8 mouse cellular contexts compared by ENCODE assay signal in the genomic region with DNA sequence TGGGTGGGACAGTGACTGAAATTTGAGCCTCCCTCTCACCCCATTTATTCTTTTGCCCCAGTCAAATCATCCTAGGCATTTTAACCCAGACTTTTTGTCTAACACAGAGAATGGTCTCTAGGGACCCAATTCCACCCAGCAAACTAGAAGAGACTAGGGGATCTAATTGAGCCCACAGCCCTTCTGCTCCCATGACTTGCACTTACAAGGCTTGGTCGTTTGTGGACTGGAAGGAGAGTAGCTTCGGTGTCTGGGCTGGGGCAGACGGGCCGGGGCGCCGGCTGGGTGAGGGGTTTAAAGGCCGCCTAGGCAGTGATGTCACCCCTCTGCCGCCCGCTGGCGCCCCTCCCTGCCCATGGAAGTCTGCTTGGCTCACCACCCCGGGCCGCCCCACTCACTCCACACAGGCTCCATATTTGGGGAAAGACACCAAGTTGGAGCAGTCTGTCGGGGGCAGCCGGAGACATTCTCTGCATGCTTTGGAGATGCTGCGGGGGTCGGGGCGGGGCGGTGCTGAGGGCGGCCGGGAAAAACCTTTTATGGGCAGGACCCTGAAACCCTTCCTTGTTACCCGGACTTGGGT. TPM values are rescaled to one million over a fixed set of nuclear protein-coding genes. Genes with fewer than 3 reads are reported as not detected.
A peak's percentile ranks its signal among the peaks of the same experiment; 100 is the strongest.
DNase-seq lines count a peak whose midpoint lies in the region; ATAC-seq and TF ChIP-seq lines count a peak whose summit lies in the region.

A gene (minus strand): TSS at position 431 of the 583 bp plus-strand sequence.

- peak within 1 kb of the TSS; percentile 42 for H3K4me2 ChIP-seq in intestine, embryonic 16.5 days (ENCODE audit: low read depth, low read length)

- peak within 1 kb of the TSS; percentile 57 for H3K9ac ChIP-seq in intestine, embryonic 16.5 days (ENCODE audit: low read depth, low read length)

- no peaks in the 10 kb centered on the region for H3K27me3 ChIP-seq in cerebellum, adult 2 months (ENCODE audit: control insufficient read depth, insufficient read depth, low read length)
- H3K27me3 ChIP-seq in intestine, embryonic 16.5 days (replicated peaks; ENCODE audit: control insufficient read depth, insufficient read depth, low read length) = no peaks in the 10 kb centered on the region

- peaks cover 26% of the 10 kb centered on the region for H3K4me1 ChIP-seq in cerebellum, adult 2 months (ENCODE audit: control insufficient read depth, insufficient read depth, low read length)
- H3K4me1 ChIP-seq in bone marrow, adult 2 months (ENCODE audit: control insufficient read depth, insufficient read depth, low read length) = no peaks in the 10 kb centered on the region
- H3K4me1 ChIP-seq in intestine, embryonic 16.5 days (ENCODE audit: control insufficient read depth, insufficient read depth, low read length) = peaks cover 15% of the 10 kb centered on the region

- H3K36me3 ChIP-seq in intestine, embryonic 16.5 days (ENCODE audit: control insufficient read depth, insufficient read depth, low read length) = 0 out of 2 replicates have a peak, but pooled peaks cover 16% of the 10 kb centered on the region

- TF ChIP-seq CTCF in cerebellum, adult 2 months (IDR thresholded peaks at IDR 0.05; ENCODE audit: borderline replicate concordance, insufficient read depth, low read depth, low read length) = no peak
- no peak for TF ChIP-seq CTCF in bone marrow, adult 2 months (IDR thresholded peaks at IDR 0.05; ENCODE audit: control insufficient read depth, insufficient read depth, low read length)

- H3K27ac ChIP-seq in cerebellum, adult 2 months (ENCODE audit: insufficient read depth, low read length) = no peak within 1 kb of the TSS
- no peak within 1 kb of the TSS for H3K27ac ChIP-seq in bone marrow, adult 2 months (ENCODE audit: control insufficient read depth, insufficient read depth, low read depth, low read length, poor library complexity)
- H3K27ac ChIP-seq in intestine, embryonic 16.5 days (ENCODE audit: low read length) = peak within 1 kb of the TSS; percentile 82

- peak; percentile 73 for ATAC-seq in intestine, embryonic 16.5 days

- no peak for DNase-seq in cerebellum, adult 2 months
- DNase-seq in cerebellum, adult 9-11 months = no peak
- no peak for DNase-seq in gastrocnemius, postnatal 36 days
- DNase-seq in lung, postnatal 4 days = peak; percentile 81 to 90
- DNase-seq in yolk sac, embryonic 10.5 days (ENCODE audit: low spot score) = peak; percentile 53
- DNase-seq in layer of hippocampus, adult 9-10 months (ENCODE audit: low spot score) = no peak

- no peaks in the 10 kb centered on the region for H3K9me3 ChIP-seq in intestine, embryonic 16.5 days (ENCODE audit: control insufficient read depth, low read length)

- intact Hi-C loops in gastrocnemius, postnatal 36 days (cut with DNase I) = loop anchor here (2.0 kb wide), 1 partner anchor 25 kb away; no protein-coding TSS in a partner anchor

- no peak within 1 kb of the TSS for H3K4me3 ChIP-seq in cerebellum, adult 2 months (replicated peaks; ENCODE audit: insufficient read depth, low read depth, low read length)
- H3K4me3 ChIP-seq in bone marrow, adult 2 months (replicated peaks; ENCODE audit: control insufficient read depth, low read depth, low read length) = no peak within 1 kb of the TSS
- H3K4me3 ChIP-seq in intestine, embryonic 16.5 days (ENCODE audit: low read length) = peak within 1 kb of the TSS; percentile 40

- WGBS in cerebellum, adult 2 months = 33% methylated on average over 21 of the region's 21 CpGs
- 65% methylated on average over 21 of the region's 21 CpGs for WGBS in bone marrow, adult 2 months
- WGBS in intestine, embryonic 16.5 days = 8% methylated on average over 21 of the region's 21 CpGs

- no peak for TF ChIP-seq POLR2A in cerebellum, adult 2 months (IDR thresholded peaks at IDR 0.05; ENCODE audit: borderline replicate concordance, insufficient read depth, low read length)
- TF ChIP-seq POLR2A in bone marrow, adult 2 months (IDR thresholded peaks at IDR 0.05; ENCODE audit: borderline replicate concordance, control insufficient read depth, low read depth, low read length) = no peak

RNA-seq across cellular contexts. Expression of the gene that starts here (rescaled TPM):
- polyA plus RNA-seq in cerebellum, adult 2 months (2012; rRNA removed) = 13.2 and 13.7 TPM in 2 replicates
- polyA plus RNA-seq in bone marrow, adult 2 months (2011; ENCODE audit: insufficient read depth, insufficient read length, low replicate concordance, missing spikeins) = 2.3 and 22.2 TPM in 2 replicates
- 10 to 100 TPM; 23.0 to 32.1 TPM for total RNA-seq in gastrocnemius, postnatal 36 days (2021)
- 390 and 404 TPM in 2 replicates for polyA plus RNA-seq in intestine, embryonic 16.5 days (2015; fragmentation: Nextera tagmentation; extraction: Ambion mirVana)

Comparison
In these comparisons a context has a peak if more than half of its experiments do, and no peak if none do; other contexts are left out.
1. RNA of the gene that starts here (polyA plus RNA-seq): 390 to 404 TPM in intestine, embryonic 16.5 days; 2.3 to 22.2 TPM in bone marrow, adult 2 months and 13.2 to 13.7 TPM in cerebellum, adult 2 months; every median in the first group is over 10 times any median in the second.
2. DNase-seq: peak in lung, postnatal 4 days (2 of 2) and yolk sac, embryonic 10.5 days (single experiment); none in cerebellum, adult 2 months (0 of 2), cerebellum, adult 9-11 months (single experiment), gastrocnemius, postnatal 36 days (0 of 2) and layer of hippocampus, adult 9-10 months (single experiment).